In genomic region chr11:24161458-24161857, GRCm38 (mm10) we compare ENCODE assay signal across 14 mouse cellular contexts.
A peak's percentile ranks its signal among the peaks of the same experiment; 100 is the strongest.
DNase-seq lines count a peak whose midpoint lies in the region; ATAC-seq and TF ChIP-seq lines count a peak whose summit lies in the region.
"Had no signal": no experiment of that assay in that cellular context is flagged by ENCODE, and none has a peak within 500 bp of the region (broad histone marks: within the 10 kb centered on the region; RNA-seq: fewer than 3 reads in every experiment).

No protein-coding gene starts in this region.

- no peak overlapping the region for H3K4me2 ChIP-seq in forebrain, embryonic 15.5 days (replicated peaks)
- no peak overlapping the region for H3K4me2 ChIP-seq in hindbrain, embryonic 12.5 days (replicated peaks)
- no peak overlapping the region for H3K4me2 ChIP-seq in hindbrain, embryonic 16.5 days (ENCODE audit: low read length)
- no peak overlapping the region for H3K4me2 ChIP-seq in lung, embryonic 15.5 days
- no peak overlapping the region for H3K4me2 ChIP-seq in forebrain, postnatal 0 days (ENCODE audit: low read depth)
- H3K4me2 ChIP-seq: hindbrain, embryonic 14.5 days had no signal

- H3K4me3 ChIP-seq in forebrain, embryonic 15.5 days = no peak overlapping the region
- no peak overlapping the region for H3K4me3 ChIP-seq in forebrain, embryonic 10.5 days
- no peak overlapping the region for H3K4me3 ChIP-seq in hindbrain, embryonic 12.5 days
- no peak overlapping the region for H3K4me3 ChIP-seq in hindbrain, embryonic 16.5 days (ENCODE audit: low read length)
- no peak overlapping the region for H3K4me3 ChIP-seq in lung, embryonic 15.5 days
- no peak overlapping the region for H3K4me3 ChIP-seq in forebrain, postnatal 0 days (ENCODE audit: low read depth, low read length)

- no peak for ATAC-seq in forebrain, embryonic 15.5 days (replicated peaks)
- ATAC-seq in hindbrain, embryonic 12.5 days (ENCODE audit: low FRiP score) = no peak
- ATAC-seq in hindbrain, embryonic 16.5 days = no peak
- ATAC-seq in lung, embryonic 15.5 days (ENCODE audit: borderline replicate concordance, extremely low read depth, low FRiP score, low TSS enrichment) = no peak
- ATAC-seq in forebrain, postnatal 0 days = peak; percentile 2; the same call in 1 of the 2 replicates
- ATAC-seq: activated CD4-positive, CD25-positive, alpha-beta regulatory T cell, adult 4 months had no signal

- no peaks in the 10 kb centered on the region for H3K9me3 ChIP-seq in forebrain, embryonic 15.5 days
- no peaks in the 10 kb centered on the region for H3K9me3 ChIP-seq in forebrain, embryonic 10.5 days
- no peaks in the 10 kb centered on the region for H3K9me3 ChIP-seq in hindbrain, embryonic 12.5 days (replicated peaks)
- no peaks in the 10 kb centered on the region for H3K9me3 ChIP-seq in hindbrain, embryonic 16.5 days (ENCODE audit: control insufficient read depth, low read length)
- no peaks in the 10 kb centered on the region for H3K9me3 ChIP-seq in lung, embryonic 15.5 days
- H3K9me3 ChIP-seq in forebrain, postnatal 0 days (ENCODE audit: low read length) = no peaks in the 10 kb centered on the region

- no peak overlapping the region for H3K9ac ChIP-seq in forebrain, embryonic 15.5 days (replicated peaks)
- H3K9ac ChIP-seq in hindbrain, embryonic 12.5 days = no peak overlapping the region
- H3K9ac ChIP-seq in hindbrain, embryonic 16.5 days (ENCODE audit: low read depth, low read length) = no peak overlapping the region
- no peak overlapping the region for H3K9ac ChIP-seq in lung, embryonic 15.5 days
- H3K9ac ChIP-seq in forebrain, postnatal 0 days = no peak overlapping the region
- H3K9ac ChIP-seq: hindbrain, embryonic 14.5 days had no signal

- no peak for TF ChIP-seq CTCF in forebrain, postnatal 0 days (IDR thresholded peaks at IDR 0.05; ENCODE audit: low read depth)

- H3K4me1 ChIP-seq in forebrain, embryonic 15.5 days = peaks cover 70% of the 10 kb centered on the region
- peaks cover 39% of the 10 kb centered on the region for H3K4me1 ChIP-seq in forebrain, embryonic 10.5 days
- peaks cover 23% of the 10 kb centered on the region for H3K4me1 ChIP-seq in hindbrain, embryonic 12.5 days
- H3K4me1 ChIP-seq in hindbrain, embryonic 16.5 days (ENCODE audit: control insufficient read depth, insufficient read depth, low read depth, low read length) = peaks cover 13% of the 10 kb centered on the region
- H3K4me1 ChIP-seq in lung, embryonic 15.5 days = peaks cover 10% of the 10 kb centered on the region
- peaks cover 35% of the 10 kb centered on the region for H3K4me1 ChIP-seq in forebrain, postnatal 0 days (ENCODE audit: insufficient read depth)

- H3K27me3 ChIP-seq in forebrain, embryonic 15.5 days = no peaks in the 10 kb centered on the region
- H3K27me3 ChIP-seq in forebrain, embryonic 10.5 days (ENCODE audit: poor library complexity, severe bottlenecking) = no peaks in the 10 kb centered on the region
- H3K27me3 ChIP-seq in hindbrain, embryonic 12.5 days = no peaks in the 10 kb centered on the region
- H3K27me3 ChIP-seq in hindbrain, embryonic 16.5 days (replicated peaks; ENCODE audit: control insufficient read depth, insufficient read depth, low read length) = no peaks in the 10 kb centered on the region
- H3K27me3 ChIP-seq in lung, embryonic 15.5 days = no peaks in the 10 kb centered on the region
- H3K27me3 ChIP-seq in forebrain, postnatal 0 days (ENCODE audit: insufficient read depth, low read length) = no peaks in the 10 kb centered on the region

- no peak for DNase-seq in forebrain, embryonic 10.5 days (ENCODE audit: extremely low spot score, low spot score)
- DNase-seq in lung, adult 18-20 months = no peak
- no peak for DNase-seq in forebrain, postnatal 0 days
- no peak for DNase-seq in adrenal gland, adult 8-10 months
- DNase-seq: adrenal gland, postnatal 25 days; gastrocnemius, postnatal 36 days; heart, adult 11 months; kidney, adult 2 months had no signal

- H3K36me3 ChIP-seq in forebrain, embryonic 15.5 days = peaks cover 22% of the 10 kb centered on the region
- peaks cover 48% of the 10 kb centered on the region for H3K36me3 ChIP-seq in forebrain, embryonic 10.5 days (replicated peaks)
- peaks cover 31% of the 10 kb centered on the region for H3K36me3 ChIP-seq in hindbrain, embryonic 12.5 days
- H3K36me3 ChIP-seq in hindbrain, embryonic 16.5 days (ENCODE audit: control insufficient read depth, insufficient read depth, low read length) = peaks cover 12% of the 10 kb centered on the region
- peaks cover 13% of the 10 kb centered on the region for H3K36me3 ChIP-seq in lung, embryonic 15.5 days
- H3K36me3 ChIP-seq in forebrain, postnatal 0 days (ENCODE audit: insufficient read depth) = peaks cover 24% of the 10 kb centered on the region

- H3K27ac ChIP-seq in forebrain, embryonic 15.5 days (replicated peaks) = peak overlapping the region; percentile 62
- no peak overlapping the region for H3K27ac ChIP-seq in forebrain, embryonic 10.5 days
- H3K27ac ChIP-seq in hindbrain, embryonic 12.5 days = 0 out of 2 replicates have a peak overlapping the region, but pooled peaks have one; percentile 12
- no peak overlapping the region for H3K27ac ChIP-seq in hindbrain, embryonic 16.5 days (ENCODE audit: low read depth, low read length)
- peak overlapping the region; percentile 13; the same call in 1 of the 2 replicates for H3K27ac ChIP-seq in lung, embryonic 15.5 days
- peak overlapping the region; percentile 57; the same call in 1 of the 2 replicates for H3K27ac ChIP-seq in forebrain, postnatal 0 days (ENCODE audit: low read depth, low read length)
- H3K27ac ChIP-seq: hindbrain, embryonic 14.5 days had no signal

- 26% methylated on average over 2 of the region's 2 CpGs for WGBS in forebrain, embryonic 15.5 days
- WGBS in forebrain, embryonic 10.5 days = 71% methylated on average over 2 of the region's 2 CpGs
- WGBS in hindbrain, embryonic 12.5 days = 52% methylated on average over 2 of the region's 2 CpGs
- WGBS in hindbrain, embryonic 16.5 days = 50% methylated on average over 2 of the region's 2 CpGs
- 70% methylated on average over 2 of the region's 2 CpGs for WGBS in lung, embryonic 15.5 days
- 22% methylated on average over 2 of the region's 2 CpGs for WGBS in forebrain, postnatal 0 days

Comparison
In these comparisons a context has a peak if more than half of its experiments do, and no peak if none do; other contexts are left out.
1. H3K27ac ChIP-seq: peak in forebrain, embryonic 15.5 days (single experiment), hindbrain, embryonic 12.5 days (single experiment), lung, embryonic 15.5 days (single experiment) and forebrain, postnatal 0 days (single experiment); none in forebrain, embryonic 10.5 days (single experiment) and hindbrain, embryonic 16.5 days (single experiment).